Mouse (Mus musculus) fat pad, adult 2 months (tissue): Measurements from ENCODE around the gene Nfyc.

ENCODE experiments used
- DNase-seq: peaks from one replicate; pipeline ENCODE4 v3.0.0-alpha.2; 2011; ENCODE audit warnings: low read depth, low spot score; ENCODE audit errors: extremely low read depth

Gene Nfyc

GRCm38 (mm10) chr4:120755801-120756200, 75.6 kb downstream of the Nfyc start:
- no peak for DNase-seq

DNA sequence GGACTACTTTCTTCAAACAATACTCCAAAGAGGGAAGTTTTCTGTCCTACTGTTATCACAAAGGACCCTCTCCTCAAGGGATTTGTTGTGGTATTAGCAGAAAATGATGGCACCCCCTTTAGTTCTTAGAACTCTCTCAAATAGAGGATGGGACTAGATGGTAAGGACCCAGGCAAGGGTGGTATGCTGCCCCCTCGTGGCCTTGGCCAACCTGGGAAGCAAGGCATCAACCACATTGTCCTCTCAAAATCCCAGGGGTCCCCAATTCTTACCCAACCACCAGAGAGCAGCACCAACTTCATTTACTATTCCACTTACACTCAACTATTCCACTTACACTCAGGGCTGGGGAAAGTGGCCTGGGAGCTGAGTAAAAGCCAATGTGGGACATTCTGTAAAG, 76.1 kb downstream of the Nfyc start:
- no peak for DNase-seq

GRCm38 (mm10) chr4:120749601-120750000, 81.8 kb downstream of the Nfyc start:
- DNase-seq = no peak

- DNase-seq = no peak
These were observed 83.2 kb downstream of the Nfyc start, which contains the start of gene Kcnq4 for GRCm38 (mm10) chr4:120747941-120748866. TSS of gene Kcnq4 (minus strand) at chr4:120748612.

GRCm38 (mm10) chr4:120747243-120747792, 84.1 kb downstream of the Nfyc start:
- DNase-seq = no peak

DNA sequence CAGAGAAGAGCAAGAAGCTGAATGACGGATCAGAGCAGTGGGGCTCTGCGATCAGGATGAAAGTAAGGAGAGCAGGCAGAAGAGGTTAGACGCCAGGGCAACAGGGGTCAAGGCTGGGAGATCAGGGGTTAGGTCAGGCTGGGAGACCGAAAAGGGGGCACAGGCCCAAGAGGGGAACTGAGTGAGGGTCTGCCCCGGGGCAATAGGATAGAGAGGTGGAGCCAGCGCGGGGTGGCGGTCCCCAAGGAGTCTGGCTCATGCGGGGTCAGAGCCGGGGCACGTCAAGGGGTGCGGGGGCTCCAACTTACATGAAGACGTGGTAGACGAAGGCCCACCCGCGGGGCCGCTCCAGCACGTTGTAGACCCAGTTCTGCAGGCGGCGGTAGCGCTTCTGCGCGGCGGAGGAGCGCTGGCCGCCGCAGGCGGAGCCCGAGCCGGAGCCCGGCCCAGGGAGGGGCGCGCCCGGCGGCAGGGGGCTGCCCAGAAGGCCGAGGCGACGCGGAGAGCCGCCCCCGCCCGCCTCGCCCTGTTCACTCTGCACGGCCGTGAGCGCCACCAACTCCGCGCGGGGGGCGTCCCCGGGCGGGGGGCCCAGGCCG, 84.7 kb downstream of the Nfyc start:
- DNase-seq = no peak

- no peak for DNase-seq
These were observed 85.4 kb downstream of the Nfyc start for GRCm38 (mm10) chr4:120745731-120746551.

DNA sequence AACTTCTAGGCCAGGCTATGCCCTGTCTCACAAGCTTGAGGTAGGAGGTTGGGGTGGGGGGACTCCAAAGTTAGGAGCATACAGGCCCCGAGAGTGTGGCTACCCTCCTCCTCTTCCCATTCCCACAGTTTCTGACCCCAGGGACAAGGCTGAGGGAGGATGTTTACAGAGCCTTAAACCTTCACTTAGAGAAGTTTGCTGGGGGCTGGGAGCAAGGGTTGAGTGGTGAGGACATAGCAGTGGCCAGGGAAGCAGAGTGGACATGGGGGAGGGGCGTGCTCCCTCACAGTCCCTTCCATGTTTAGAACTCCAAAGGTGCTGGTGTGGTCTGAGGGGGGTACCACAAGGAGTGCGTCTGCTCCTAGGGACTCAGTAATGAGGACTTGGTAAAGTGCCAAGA, 87.7 kb downstream of the Nfyc start:
- no peak for DNase-seq

GRCm38 (mm10) chr4:120741303-120741702, 90.1 kb downstream of the Nfyc start:
- no peak for DNase-seq

DNA sequence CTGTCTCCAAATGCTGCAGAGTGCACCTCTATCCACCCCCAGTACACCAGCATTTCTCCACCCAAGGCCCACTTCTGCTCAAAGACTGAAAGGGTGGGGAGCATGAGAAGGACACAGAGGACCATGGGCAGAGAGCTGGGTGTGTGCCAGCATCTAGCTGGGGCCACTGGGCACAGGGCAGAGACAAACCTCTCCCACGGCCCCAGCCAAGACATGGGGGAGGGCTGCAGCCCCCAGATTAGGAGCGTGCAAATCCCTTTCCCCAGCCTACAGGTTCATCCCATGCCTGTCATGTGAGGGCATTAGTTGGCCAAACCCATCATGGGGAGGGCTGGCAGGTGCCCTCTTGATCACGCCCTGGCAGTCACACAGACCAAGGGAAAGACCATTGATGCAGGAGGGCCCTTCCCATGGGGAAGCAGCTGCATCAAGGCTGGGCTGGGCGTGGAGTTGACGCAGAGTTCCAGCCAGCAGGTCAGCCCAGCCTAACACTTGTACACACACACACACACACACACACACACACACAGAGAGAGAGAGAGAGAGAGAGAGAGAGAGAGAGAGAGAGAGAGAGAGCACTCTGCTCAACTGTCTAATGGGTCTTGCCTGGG, 97.3 kb downstream of the Nfyc start:
- DNase-seq = no peak

DNA sequence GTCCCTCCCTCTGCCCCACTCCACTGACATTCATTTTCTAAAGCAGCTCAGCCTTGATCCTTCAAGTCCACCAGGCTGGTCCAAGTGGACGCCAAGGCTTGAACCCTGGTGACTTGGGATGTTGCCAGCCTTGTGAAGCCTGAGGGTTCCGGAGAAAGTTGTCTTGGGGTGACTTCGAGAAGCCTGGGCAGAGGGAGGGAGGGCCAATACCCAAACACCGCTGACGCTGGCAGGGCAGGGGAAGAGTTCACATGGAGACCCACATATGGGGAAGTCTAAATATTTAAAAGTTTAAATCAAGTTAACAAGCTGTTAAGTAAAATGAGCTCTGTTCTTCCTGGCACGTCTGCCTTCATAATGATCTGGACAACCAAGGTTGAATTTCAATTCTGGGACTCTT, 98.6 kb downstream of the Nfyc start:
- no peak for DNase-seq

- no peak for DNase-seq
These were observed 100.2 kb downstream of the Nfyc start for GRCm38 (mm10) chr4:120731030-120731644.

GRCm38 (mm10) chr4:120730574-120730973, 100.8 kb downstream of the Nfyc start:
- no peak for DNase-seq

- no peak for DNase-seq
These were observed 101.2 kb downstream of the Nfyc start for GRCm38 (mm10) chr4:120730146-120730545.

GRCm38 (mm10) chr4:120729441-120729840, 101.9 kb downstream of the Nfyc start:
- DNase-seq = no peak

DNA sequence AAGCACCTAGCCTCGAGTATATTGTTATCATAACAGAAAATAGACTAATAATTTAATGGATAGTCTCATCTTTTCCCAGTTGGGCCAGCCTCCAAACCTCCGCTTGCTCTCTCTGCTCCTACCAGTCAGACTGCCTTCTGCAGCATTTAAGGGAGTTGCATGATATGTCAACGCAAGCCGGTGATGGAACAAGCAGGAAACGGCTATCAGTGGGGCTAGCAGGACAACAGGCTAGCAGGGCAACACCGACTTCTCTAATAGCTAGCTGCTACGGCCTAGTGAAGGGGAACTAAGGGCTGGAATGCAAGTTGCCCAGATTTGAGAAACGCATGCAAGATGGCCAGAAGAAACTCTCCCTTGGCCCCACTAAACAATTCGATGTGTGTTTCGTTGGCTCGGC, 103.5 kb downstream of the Nfyc start:
- DNase-seq = no peak

DNA sequence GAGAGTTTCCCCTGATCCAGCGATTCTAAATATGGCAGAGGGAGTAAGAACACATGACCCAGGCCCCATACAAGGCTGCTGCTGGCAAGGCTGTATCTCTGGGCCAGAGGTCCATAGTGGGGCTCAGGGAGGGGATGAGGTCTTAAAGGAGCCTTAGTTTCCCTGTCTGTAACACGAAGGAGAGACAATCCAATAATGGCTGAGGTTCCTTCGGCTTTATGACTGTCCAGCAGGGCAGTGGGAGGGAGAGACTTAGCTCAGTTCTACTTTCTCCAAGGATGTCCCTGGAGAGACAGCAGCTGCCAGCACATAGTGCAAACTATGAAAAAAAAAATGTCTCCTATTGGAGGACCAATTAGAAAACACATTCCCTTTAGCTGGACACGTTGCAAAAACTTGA, 105.2 kb downstream of the Nfyc start:
- DNase-seq = no peak

GRCm38 (mm10) chr4:120725516-120726090, 105.8 kb downstream of the Nfyc start:
- DNase-seq = no peak

DNA sequence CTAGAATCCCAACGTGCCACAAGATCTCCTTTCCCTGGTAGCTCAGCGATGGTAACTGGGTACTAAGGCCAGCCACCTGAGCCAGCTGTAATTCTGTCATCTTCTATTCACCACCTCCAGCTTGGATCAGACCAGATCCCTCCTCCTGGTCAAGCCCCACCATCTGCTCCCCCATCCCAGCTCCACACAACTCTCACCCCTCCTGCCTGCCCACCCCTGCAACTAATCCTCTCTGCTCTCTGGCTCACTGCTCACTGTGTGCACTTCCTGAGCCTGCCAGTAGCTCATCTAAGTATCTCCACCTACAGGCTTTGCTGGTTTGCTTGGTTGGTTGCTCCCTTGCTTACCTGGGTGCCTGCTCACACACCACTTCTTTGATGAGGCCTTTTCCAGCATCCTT, 109.8 kb downstream of the Nfyc start:
- no peak for DNase-seq

DNA sequence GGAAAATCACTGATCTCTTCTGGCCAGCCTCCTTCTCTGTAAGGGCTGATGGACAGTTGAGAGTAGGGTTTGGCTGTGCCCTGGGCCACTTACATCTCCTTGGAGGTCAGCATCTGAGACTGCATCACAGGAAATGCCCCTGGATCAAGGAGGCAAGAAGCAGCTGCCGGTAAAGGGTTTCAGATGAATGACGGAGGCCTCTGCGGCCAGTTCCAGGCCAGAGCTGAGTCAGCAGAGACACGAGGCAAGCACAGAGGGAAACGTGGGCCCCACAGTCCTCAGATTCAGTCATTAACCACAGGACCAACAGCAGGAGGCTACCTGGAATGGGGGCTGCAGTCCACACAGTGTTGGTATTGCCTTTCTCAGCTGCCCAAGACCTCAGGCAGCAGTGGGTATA, 112.2 kb downstream of the Nfyc start:
- no peak for DNase-seq
